Mouse (Mus musculus): ENCODE data around the gene Stab2. TPM values are rescaled to one million over a fixed set of nuclear protein-coding genes. Genes with fewer than 3 reads are reported as not detected.

The Stab2 gene
- polyA plus RNA-seq, 1 experiment from 2014 or later, result 0.26 TPM

DNA sequence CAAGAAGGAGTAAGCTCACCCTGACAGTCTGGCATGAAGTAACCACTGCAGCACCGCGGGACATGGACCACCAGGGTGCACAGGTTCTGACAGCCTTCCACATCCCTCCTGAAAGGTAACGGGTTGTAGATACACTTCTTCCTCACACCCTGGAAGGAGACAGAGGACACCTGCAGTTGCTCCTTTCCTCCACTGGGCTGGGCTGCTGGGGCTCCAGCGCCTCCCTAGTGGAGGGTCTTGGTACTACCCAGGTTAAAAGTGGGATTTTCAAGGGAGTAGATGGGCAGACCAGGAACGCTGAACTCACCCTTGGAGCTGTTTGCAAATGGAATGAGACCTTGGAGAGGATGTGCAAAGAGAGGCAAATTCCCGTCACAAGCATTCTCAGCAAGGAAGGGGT lies 144.4 kb downstream of the Stab2 start:
- Histone ChIP-seq H3K9ac (ENCODE audit: low read depth, low read length) (no peak overlapping the region), H3K27me3 (ENCODE audit: control insufficient read depth, insufficient read depth, low read length) (no peaks in the 10 kb centered on the region)
- WGBS, result 85% methylated on average over 6 of the region's 6 CpGs

GRCm38 (mm10) chr10:86862496-86862895 lies 145.3 kb downstream of the Stab2 start:
- no peak for ATAC-seq (ENCODE audit: low FRiP score)
- H3K27ac ChIP-seq (ENCODE audit: low read depth, low read length), result no peak overlapping the region
- 91% methylated on average over 6 of the region's 6 CpGs for WGBS
- H3K4me1 ChIP-seq (replicated peaks; ENCODE audit: control insufficient read depth, insufficient read depth, low read length), result no peaks in the 10 kb centered on the region
- no peak for DNase-seq (ENCODE audit: low spot score)
- no peak overlapping the region for H3K9ac ChIP-seq (ENCODE audit: low read depth, low read length)
- no peaks in the 10 kb centered on the region for H3K27me3 ChIP-seq (ENCODE audit: control insufficient read depth, insufficient read depth, low read length)
- H3K4me2 ChIP-seq (replicated peaks; ENCODE audit: low read depth, low read length), result no peak overlapping the region
- no peak overlapping the region for H3K4me3 ChIP-seq (ENCODE audit: low read depth, low read length)
- no peaks in the 10 kb centered on the region for H3K9me3 ChIP-seq (ENCODE audit: control insufficient read depth, low read length)
- no peaks in the 10 kb centered on the region for H3K36me3 ChIP-seq (ENCODE audit: control insufficient read depth, insufficient read depth, low read length)

More for the DNA sequence above, 144.4 kb downstream of the Stab2 start:
- Histone ChIP-seq H3K4me3 (ENCODE audit: low read depth, low read length) (no peak overlapping the region), H3K4me1 (replicated peaks; ENCODE audit: control insufficient read depth, insufficient read depth, low read length) (no peaks in the 10 kb centered on the region), H3K9me3 (ENCODE audit: control insufficient read depth, low read length) (no peaks in the 10 kb centered on the region), H3K4me2 (replicated peaks; ENCODE audit: low read depth, low read length) (no peak overlapping the region), H3K27ac (ENCODE audit: low read depth, low read length) (no peak overlapping the region), H3K36me3 (ENCODE audit: control insufficient read depth, insufficient read depth, low read length) (no peaks in the 10 kb centered on the region)
- ATAC-seq (ENCODE audit: low FRiP score), result no peak
- DNase-seq (ENCODE audit: low spot score), result no peak

GRCm38 (mm10) chr10:86860396-86860795 lies 147.4 kb downstream of the Stab2 start:
- no peak for ATAC-seq (ENCODE audit: low FRiP score)
- Histone ChIP-seq H3K27ac (ENCODE audit: low read depth, low read length) (no peak overlapping the region), H3K4me3 (ENCODE audit: low read depth, low read length) (no peak overlapping the region), H3K4me2 (replicated peaks; ENCODE audit: low read depth, low read length) (no peak overlapping the region), H3K9ac (ENCODE audit: low read depth, low read length) (no peak overlapping the region), H3K9me3 (ENCODE audit: control insufficient read depth, low read length) (no peaks in the 10 kb centered on the region), H3K27me3 (ENCODE audit: control insufficient read depth, insufficient read depth, low read length) (no peaks in the 10 kb centered on the region), H3K4me1 (replicated peaks; ENCODE audit: control insufficient read depth, insufficient read depth, low read length) (no peaks in the 10 kb centered on the region), H3K36me3 (ENCODE audit: control insufficient read depth, insufficient read depth, low read length) (no peaks in the 10 kb centered on the region)
- WGBS, result 82% methylated on average over 4 of the region's 4 CpGs
- no peak for DNase-seq (ENCODE audit: low spot score)

GRCm38 (mm10) chr10:86853433-86853832 lies 154.4 kb downstream of the Stab2 start:
- Histone ChIP-seq H3K4me3 (ENCODE audit: low read depth, low read length) (no peak overlapping the region), H3K27me3 (ENCODE audit: control insufficient read depth, insufficient read depth, low read length) (no peaks in the 10 kb centered on the region), H3K9ac (ENCODE audit: low read depth, low read length) (no peak overlapping the region), H3K4me1 (replicated peaks; ENCODE audit: control insufficient read depth, insufficient read depth, low read length) (no peaks in the 10 kb centered on the region), H3K27ac (ENCODE audit: low read depth, low read length) (no peak overlapping the region), H3K4me2 (replicated peaks; ENCODE audit: low read depth, low read length) (no peak overlapping the region), H3K9me3 (ENCODE audit: control insufficient read depth, low read length) (no peaks in the 10 kb centered on the region), H3K36me3 (ENCODE audit: control insufficient read depth, insufficient read depth, low read length) (no peaks in the 10 kb centered on the region)
- ATAC-seq (ENCODE audit: low FRiP score), result no peak
- DNase-seq (ENCODE audit: low spot score), result no peak
- 83% methylated on average over 3 of the region's 3 CpGs for WGBS

DNA sequence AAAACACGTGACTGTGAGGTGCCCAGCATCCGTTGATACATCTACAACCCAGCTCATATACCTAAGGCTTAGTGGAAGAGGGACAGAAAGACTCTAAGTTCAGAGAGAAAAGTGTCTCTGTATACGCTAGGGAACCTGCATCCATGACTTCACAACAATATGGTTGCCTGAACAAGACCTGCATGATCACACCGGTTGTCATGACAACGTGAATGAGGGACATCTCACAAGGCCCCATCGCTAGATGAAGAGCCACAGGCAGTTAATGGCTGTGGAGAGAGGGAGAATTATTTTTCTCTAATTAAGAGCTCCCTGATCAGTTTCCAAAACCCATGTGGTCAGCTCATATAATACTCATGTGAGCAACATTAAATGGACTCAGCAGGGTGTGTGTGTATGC lies 155.7 kb downstream of the Stab2 start:
- Histone ChIP-seq H3K9ac (ENCODE audit: low read depth, low read length) (no peak overlapping the region), H3K36me3 (ENCODE audit: control insufficient read depth, insufficient read depth, low read length) (no peaks in the 10 kb centered on the region), H3K9me3 (ENCODE audit: control insufficient read depth, low read length) (no peaks in the 10 kb centered on the region), H3K27ac (ENCODE audit: low read depth, low read length) (no peak overlapping the region), H3K4me1 (replicated peaks; ENCODE audit: control insufficient read depth, insufficient read depth, low read length) (no peaks in the 10 kb centered on the region), H3K4me2 (replicated peaks; ENCODE audit: low read depth, low read length) (no peak overlapping the region), H3K27me3 (ENCODE audit: control insufficient read depth, insufficient read depth, low read length) (no peaks in the 10 kb centered on the region), H3K4me3 (ENCODE audit: low read depth, low read length) (no peak overlapping the region)
- 76% methylated on average over 6 of the region's 6 CpGs for WGBS
- ATAC-seq (ENCODE audit: low FRiP score) (no peak), DNase-seq (ENCODE audit: low spot score) (no peak)

- H3K27me3 ChIP-seq (ENCODE audit: control insufficient read depth, insufficient read depth, low read length), result no peaks in the 10 kb centered on the region
- no peak overlapping the region for H3K27ac ChIP-seq (ENCODE audit: low read depth, low read length)
- no peak overlapping the region for H3K9ac ChIP-seq (ENCODE audit: low read depth, low read length)
- no peak overlapping the region for H3K4me3 ChIP-seq (ENCODE audit: low read depth, low read length)
- no peaks in the 10 kb centered on the region for H3K9me3 ChIP-seq (ENCODE audit: control insufficient read depth, low read length)
- DNase-seq (ENCODE audit: low spot score) (no peak), ATAC-seq (ENCODE audit: low FRiP score) (no peak)
- WGBS, result 79% methylated on average over 4 of the region's 4 CpGs
- H3K36me3 ChIP-seq (ENCODE audit: control insufficient read depth, insufficient read depth, low read length), result no peaks in the 10 kb centered on the region
- no peaks in the 10 kb centered on the region for H3K4me1 ChIP-seq (replicated peaks; ENCODE audit: control insufficient read depth, insufficient read depth, low read length)
- H3K4me2 ChIP-seq (replicated peaks; ENCODE audit: low read depth, low read length), result no peak overlapping the region
Measured at GRCm38 (mm10) chr10:86849508-86849907, 158.3 kb downstream of the Stab2 start.

DNA sequence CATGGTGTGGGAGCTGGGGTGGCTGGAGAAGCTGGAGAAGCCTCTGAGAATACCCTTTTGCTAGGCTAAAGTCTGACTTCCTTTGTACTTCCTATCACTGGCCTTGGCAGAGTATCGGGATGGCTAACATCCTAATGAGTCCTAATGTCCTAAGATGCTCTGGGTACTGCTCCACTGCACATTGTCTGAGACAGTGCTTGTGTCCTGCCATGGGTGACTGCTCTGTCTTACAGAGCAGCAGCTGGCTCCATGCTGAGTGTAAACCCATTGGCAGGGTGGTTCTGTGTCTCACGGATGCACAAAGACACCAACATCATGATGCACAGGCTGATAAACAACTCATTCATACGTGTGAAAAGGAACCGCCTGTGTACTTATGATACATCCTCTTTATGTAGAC lies 158.7 kb downstream of the Stab2 start:
- no peak overlapping the region for H3K4me2 ChIP-seq (replicated peaks; ENCODE audit: low read depth, low read length)
- no peak overlapping the region for H3K27ac ChIP-seq (ENCODE audit: low read depth, low read length)
- ATAC-seq (ENCODE audit: low FRiP score) (no peak), DNase-seq (ENCODE audit: low spot score) (no peak)
- H3K9ac ChIP-seq (ENCODE audit: low read depth, low read length), result no peak overlapping the region
- no peaks in the 10 kb centered on the region for H3K9me3 ChIP-seq (ENCODE audit: control insufficient read depth, low read length)
- H3K4me1 ChIP-seq (replicated peaks; ENCODE audit: control insufficient read depth, insufficient read depth, low read length), result no peaks in the 10 kb centered on the region
- WGBS, result 87% methylated on average over 4 of the region's 4 CpGs
- H3K4me3 ChIP-seq (ENCODE audit: low read depth, low read length), result no peak overlapping the region
- no peaks in the 10 kb centered on the region for H3K27me3 ChIP-seq (ENCODE audit: control insufficient read depth, insufficient read depth, low read length)
- no peaks in the 10 kb centered on the region for H3K36me3 ChIP-seq (ENCODE audit: control insufficient read depth, insufficient read depth, low read length)

GRCm38 (mm10) chr10:86846926-86847467 lies 160.8 kb downstream of the Stab2 start:
- Histone ChIP-seq H3K4me3 (ENCODE audit: low read depth, low read length) (no peak overlapping the region), H3K9me3 (ENCODE audit: control insufficient read depth, low read length) (no peaks in the 10 kb centered on the region), H3K36me3 (ENCODE audit: control insufficient read depth, insufficient read depth, low read length) (no peaks in the 10 kb centered on the region), H3K27me3 (ENCODE audit: control insufficient read depth, insufficient read depth, low read length) (no peaks in the 10 kb centered on the region), H3K4me2 (replicated peaks; ENCODE audit: low read depth, low read length) (no peak overlapping the region), H3K27ac (ENCODE audit: low read depth, low read length) (no peak overlapping the region), H3K4me1 (replicated peaks; ENCODE audit: control insufficient read depth, insufficient read depth, low read length) (no peaks in the 10 kb centered on the region), H3K9ac (ENCODE audit: low read depth, low read length) (no peak overlapping the region)
- ATAC-seq (ENCODE audit: low FRiP score), result no peak
- WGBS, result 85% methylated on average over 9 of the region's 9 CpGs
- DNase-seq (ENCODE audit: low spot score), result no peak

DNA sequence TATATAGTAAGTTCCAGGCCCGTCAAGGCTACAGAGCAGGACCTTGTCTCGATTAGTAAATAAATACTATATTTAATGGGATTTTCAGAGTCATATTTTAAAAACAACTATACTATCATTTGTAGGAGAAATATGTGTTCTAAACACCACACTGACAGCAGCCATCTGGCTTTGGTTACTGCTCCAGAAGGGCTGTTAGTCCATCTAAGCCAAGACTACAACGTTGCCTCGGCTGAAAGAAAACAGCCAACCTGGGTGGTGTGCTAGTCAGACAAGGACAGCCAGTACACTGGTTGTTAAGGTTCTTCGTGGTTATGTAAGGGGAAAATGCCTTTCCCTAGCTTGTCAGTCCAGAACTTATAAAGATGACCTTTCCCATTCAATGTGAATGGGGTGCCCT lies 165.2 kb downstream of the Stab2 start:
- Histone ChIP-seq H3K4me1 (replicated peaks; ENCODE audit: control insufficient read depth, insufficient read depth, low read length) (no peaks in the 10 kb centered on the region), H3K4me3 (ENCODE audit: low read depth, low read length) (no peak overlapping the region), H3K36me3 (ENCODE audit: control insufficient read depth, insufficient read depth, low read length) (no peaks in the 10 kb centered on the region), H3K9ac (ENCODE audit: low read depth, low read length) (no peak overlapping the region), H3K9me3 (ENCODE audit: control insufficient read depth, low read length) (no peaks in the 10 kb centered on the region), H3K27ac (ENCODE audit: low read depth, low read length) (no peak overlapping the region), H3K27me3 (ENCODE audit: control insufficient read depth, insufficient read depth, low read length) (no peaks in the 10 kb centered on the region), H3K4me2 (replicated peaks; ENCODE audit: low read depth, low read length) (no peak overlapping the region)
- DNase-seq (ENCODE audit: low spot score), result no peak
- WGBS, result 74% methylated on average over 5 of the region's 5 CpGs
- ATAC-seq (ENCODE audit: low FRiP score), result no peak
